Mouse (Mus musculus) embryonic fibroblast, embryonic 13.5 days (primary cell): Measurements from ENCODE around the gene Foxd4. TPM values are rescaled to one million over a fixed set of nuclear protein-coding genes. Genes with fewer than 3 reads are reported as not detected.
"Not testable (repeated sequence)": the region's sequence is repeated elsewhere in the genome, so short reads cannot be mapped to it uniquely, and the experiment has no call there.

Experiments used
- H3K27ac ChIP-seq: 2 replicates; pipeline ENCODE4 v1.5.1; 2012; ENCODE audit warnings: low read length, control low read depth, inconsistent platforms; ENCODE audit not compliant: insufficient read depth
- H3K4me1 ChIP-seq: 2 replicates; pipeline ENCODE4 v1.6.1; 2011; ENCODE audit warnings: low read length; ENCODE audit not compliant: control insufficient read depth, insufficient read depth
- H3K4me3 ChIP-seq: 2 replicates; pipeline ENCODE4 v1.5.1; 2011; ENCODE audit warnings: mild to moderate bottlenecking, control low read depth, low read length; ENCODE audit not compliant: insufficient read depth
- CTCF ChIP-seq: IDR thresholded peaks from 2 replicates; pipeline ENCODE4 v1.5.1; 2011; ENCODE audit warnings: mild to moderate bottlenecking, control low read depth, low read length, moderate library complexity, borderline replicate concordance; ENCODE audit not compliant: insufficient read depth
- POLR2A ChIP-seq: IDR thresholded peaks from 2 replicates; pipeline ENCODE4 v1.6.1; 2011; ENCODE audit warnings: low read depth, mild to moderate bottlenecking, control low read depth, low read length, moderate library complexity
- polyA plus RNA-seq: library from polyadenylated mRNA; stranded (reverse); fragments of >200 nt; gene quantifications from 2 replicates; pipeline ENCODE4 v1.2.4, GENCODE M21; 2011; ENCODE audit warnings: low read depth; ENCODE audit not compliant: missing spikeins, insufficient read length

Gene Foxd4
- polyA plus RNA-seq, 1 experiment: not detected

DNA sequence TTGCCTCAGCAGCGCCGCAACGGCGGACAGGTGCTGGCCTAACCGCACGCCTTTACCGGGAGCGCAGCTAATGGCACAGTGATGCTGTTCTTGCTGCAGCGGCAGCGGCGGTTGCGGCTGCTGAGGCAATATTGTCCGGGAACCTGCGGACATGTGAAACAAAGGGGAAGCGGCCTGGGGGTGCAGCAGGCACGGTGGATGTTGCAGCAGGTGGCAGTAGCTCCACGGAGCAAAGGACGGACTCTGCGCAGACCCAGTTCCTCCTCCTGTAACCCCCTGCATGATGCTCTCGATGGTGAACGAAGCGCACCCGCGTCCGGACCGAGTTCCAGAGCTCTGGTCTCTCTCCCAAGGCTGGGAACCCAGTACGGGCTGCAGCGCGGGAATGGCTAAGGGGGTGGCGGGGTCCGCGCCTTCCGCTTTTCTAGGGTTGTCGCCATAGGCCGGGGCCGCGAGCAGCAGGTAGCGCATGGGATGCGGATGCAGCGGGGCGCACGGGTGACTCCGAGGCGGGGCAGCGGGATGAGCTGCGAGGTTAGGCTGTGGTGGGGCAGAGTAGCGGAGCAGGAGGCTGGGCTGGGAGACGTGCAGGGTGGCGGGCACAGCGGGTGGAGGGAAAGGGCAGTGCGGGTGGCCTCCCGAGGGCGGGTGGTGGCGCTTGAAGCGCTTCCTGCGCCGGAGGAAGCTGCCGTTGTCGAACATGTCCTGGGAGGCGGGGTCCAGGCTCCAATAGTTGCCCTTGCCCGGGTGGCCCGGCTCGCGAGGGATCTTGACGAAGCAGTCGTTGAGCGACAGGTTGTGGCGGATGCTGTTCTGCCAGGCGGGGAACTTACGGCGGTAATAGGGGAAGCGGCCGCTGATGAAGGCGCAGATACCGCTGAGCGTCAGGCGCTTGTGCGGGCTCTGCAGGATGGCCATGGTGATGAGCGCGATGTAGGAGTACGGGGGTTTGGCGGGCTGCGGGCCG is 1.1 kb downstream of the Foxd4 start:
- Histone ChIP-seq H3K4me3 (0 out of 2 replicates have a peak overlapping the region, but pooled peaks have one; percentile 8), H3K27ac (no peak overlapping the region), H3K4me1 (no peaks in the 10 kb centered on the region)
- TF ChIP-seq POLR2A: no peak
- no peak for TF ChIP-seq CTCF

DNA sequence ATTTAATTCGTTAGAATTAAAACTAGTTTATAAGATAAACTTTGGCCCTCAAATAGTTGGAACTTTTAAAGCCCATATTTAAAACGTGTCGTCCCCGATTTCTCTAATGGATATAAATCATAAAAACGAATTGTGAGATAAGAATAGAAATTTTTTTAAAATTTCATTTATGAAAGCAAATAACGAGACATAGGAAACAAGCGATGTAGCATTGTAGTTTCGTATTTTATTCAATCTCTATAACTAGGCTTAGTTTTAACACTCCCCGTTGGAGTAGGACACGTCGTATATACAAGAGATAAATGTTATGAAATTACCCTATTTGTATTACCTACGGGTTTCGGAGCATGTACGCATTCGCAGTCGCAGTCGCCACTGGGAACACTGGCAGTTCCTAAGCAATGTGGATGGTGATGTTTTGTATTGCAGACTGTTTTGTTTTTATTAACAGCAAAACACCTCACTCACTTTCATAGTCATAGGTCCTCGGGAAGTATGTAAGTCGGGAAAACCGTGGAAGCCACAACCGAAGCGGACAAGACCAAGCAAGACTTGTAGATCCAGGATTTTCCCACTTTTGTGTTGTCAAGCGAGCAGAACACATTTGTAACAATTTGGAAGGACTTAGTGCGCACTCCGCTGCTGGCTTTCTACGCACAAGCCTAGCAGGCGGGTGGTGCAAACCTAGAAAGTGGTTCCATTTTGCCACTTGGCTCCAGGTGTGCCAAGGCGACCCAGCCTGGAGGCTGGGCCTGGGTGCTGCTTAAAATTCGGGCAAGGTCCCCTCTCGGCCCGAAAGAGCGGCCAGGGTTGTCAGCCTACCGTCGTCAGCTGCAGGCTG is 2.0 kb downstream of the Foxd4 start:
- Histone ChIP-seq H3K27ac (no peak overlapping the region), H3K4me1 (no peaks in the 10 kb centered on the region), H3K4me3 (no peak overlapping the region)
- TF ChIP-seq CTCF (no peak), POLR2A (no peak)

DNA sequence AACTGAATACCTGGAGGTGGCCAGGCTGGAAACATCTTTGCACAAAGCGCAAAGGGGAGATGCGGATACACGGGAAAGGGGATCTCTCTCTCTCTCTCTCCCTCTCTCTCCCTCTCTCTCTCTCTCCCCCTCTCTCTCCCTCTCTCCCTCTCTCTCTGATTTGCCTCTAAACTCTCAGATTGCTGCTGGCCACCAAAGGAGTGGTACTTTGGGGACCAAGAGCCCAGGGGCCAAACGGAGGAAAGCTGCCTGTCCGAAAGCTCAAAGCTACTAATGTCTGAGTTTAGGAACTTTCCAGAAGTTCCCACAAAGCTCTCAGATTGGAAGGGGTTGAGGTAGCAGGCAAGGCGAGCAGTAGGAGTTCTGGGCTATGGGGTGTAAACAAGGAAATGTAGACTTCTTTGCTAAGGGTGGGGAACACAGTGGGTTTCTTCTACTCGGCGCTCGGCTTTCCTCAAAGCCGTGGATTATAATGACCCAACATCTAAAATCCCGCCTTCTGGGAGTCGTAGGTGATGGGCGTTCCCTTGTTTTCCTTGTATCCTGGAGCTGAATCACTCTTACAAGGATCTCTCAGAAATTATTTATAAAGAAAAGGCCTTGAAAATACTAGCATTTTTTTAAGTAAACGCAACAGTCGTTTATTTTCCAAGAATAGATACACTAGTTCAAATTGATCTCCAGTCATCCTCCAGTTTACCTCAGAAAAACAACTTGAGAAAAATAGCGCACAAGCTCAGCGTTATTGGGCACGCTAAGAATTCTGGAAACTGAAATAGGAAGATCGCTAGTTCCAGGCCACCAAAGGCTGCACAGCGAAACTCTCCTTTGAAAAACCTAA is 2.9 kb downstream of the Foxd4 start:
- Histone ChIP-seq H3K27ac (no peak overlapping the region), H3K4me3 (no peak overlapping the region), H3K4me1 (no peaks in the 10 kb centered on the region)
- TF ChIP-seq CTCF: no peak
- no peak for TF ChIP-seq POLR2A

DNA sequence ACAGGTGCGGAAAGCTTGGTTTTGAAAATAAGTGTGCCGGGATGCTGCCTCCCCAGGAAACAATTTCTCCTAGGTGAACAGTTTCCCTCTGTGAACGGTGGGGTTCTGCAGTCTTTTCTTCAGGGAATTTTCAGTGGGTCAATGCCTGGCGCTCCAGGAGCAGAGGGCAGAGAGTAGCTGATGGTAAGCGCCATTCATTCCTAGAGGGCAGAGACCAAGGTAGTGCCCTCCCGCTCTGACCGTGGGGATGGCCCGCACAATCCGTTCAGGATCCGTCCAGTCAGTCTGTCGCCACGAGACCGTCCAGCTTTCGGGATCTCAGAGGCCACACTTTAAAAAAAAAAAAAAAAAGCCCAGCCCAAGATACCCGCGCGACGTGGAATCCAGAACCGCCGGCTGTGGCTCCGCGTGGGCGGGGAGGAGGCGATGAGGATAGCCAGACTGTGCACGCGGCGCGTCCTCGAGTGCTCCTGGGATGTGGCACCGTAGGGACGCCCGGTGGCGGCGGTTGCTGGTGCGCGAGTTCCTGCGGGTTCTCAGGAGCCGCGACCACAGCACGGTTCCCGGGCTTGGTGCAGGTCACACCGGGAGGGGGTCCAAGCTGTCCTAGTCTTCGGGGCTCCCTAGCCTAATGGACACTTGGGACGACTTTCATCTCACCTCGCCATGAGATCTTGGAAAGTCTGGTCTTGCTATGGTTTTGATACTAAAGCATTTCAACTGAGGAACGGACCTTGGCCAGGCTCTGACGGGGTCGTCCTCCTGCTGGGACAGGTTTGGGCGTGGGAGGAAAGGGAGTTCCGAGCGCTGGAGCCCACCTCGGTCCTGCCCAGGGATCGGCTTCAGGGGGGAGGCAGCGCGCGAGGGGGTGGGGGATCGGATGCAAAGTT is 3.7 kb downstream of the Foxd4 start:
- no peak overlapping the region for H3K4me3 ChIP-seq
- no peaks in the 10 kb centered on the region for H3K4me1 ChIP-seq
- TF ChIP-seq POLR2A: no peak
- TF ChIP-seq CTCF: no peak
- H3K27ac ChIP-seq: no peak overlapping the region

DNA sequence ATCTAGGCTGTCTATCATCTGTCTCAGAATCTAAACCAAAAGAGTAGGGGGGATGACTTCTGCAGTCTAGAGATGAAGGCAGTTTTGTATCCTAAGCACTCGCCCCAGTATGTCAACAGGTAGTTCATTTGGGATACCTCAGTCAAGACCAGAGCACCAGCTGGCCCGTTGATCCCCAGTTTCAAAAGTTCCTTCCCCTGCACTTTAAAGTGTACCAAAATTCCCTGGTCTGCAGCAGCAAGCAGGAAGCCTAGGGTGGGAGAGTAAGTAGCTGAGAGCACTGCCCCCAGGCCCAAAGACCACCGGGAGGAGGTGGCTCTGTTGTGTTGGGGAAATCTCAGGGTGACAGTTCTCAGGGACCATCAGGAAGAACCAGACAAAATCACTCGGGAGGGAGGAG is 4.5 kb downstream of the Foxd4 start:
- TF ChIP-seq CTCF (no peak), POLR2A (no peak)
- Histone ChIP-seq H3K4me3 (no peak overlapping the region), H3K27ac (no peak overlapping the region), H3K4me1 (no peaks in the 10 kb centered on the region)

DNA sequence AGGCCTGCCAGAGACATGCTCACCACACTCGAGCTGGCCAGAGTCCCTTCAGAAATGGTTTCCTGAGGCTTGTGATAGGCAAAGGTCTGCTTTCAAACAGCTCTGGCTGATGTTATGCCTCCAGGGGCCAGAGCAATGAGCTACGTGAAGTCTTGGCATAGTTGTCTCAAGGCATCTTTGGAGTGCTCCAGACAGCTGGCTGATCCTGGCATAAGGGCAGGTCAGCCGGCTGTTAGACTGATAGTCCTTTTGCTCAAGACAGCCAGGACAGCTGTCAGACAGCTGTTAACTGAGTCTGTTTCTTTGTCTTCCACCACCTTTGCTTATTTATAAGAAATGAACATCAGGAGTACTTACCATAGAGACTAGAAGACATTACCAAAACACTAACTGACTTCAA is 14.1 kb downstream of the Foxd4 start:
- no peak overlapping the region for H3K27ac ChIP-seq
- no peaks in the 10 kb centered on the region for H3K4me1 ChIP-seq
- H3K4me3 ChIP-seq: no peak overlapping the region
- TF ChIP-seq CTCF: no peak
- TF ChIP-seq POLR2A: no peak

DNA sequence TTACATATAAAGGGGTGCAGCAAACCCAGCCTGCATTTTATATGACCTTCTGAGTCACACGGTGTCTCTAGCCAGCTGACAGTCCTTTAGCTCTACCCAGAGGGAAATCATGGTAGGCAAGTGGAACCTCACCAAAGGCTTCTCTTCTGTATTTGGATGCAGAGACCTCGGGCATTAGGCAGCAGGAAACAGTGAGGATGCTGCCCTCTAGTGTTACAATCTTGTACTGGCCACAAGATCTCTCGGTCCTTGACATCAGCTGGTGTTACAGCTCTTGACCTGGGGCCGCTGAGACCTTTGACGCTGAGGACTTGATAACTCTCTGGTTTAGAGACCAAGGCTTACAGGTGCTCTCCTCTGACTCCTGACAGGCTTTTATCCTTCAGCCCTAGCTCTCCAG is 15.5 kb downstream of the Foxd4 start:
- TF ChIP-seq POLR2A: no peak
- peak; percentile 78; the same call in 1 of the 2 replicates for TF ChIP-seq CTCF

DNA sequence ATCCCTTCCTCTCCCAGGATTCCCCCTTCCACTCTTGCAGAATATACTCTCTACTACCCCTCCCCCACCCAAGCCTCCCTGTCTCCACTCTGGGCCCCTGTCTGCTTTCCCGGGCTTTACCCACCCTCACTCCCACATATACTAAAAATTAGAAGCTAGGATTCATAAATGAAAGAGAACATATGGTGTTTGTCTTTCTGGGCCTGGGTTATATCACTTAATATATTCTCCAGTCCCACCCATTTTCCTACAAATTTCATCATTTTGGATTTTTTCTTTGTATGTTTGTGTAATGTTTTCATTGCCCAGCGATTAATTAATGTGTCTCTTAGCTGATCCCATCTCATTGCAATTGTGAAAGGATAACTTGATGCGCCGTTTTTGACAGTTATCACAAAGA is 19.8 kb downstream of the Foxd4 start:
- Histone ChIP-seq H3K4me1 (no peaks in the 10 kb centered on the region), H3K4me3 (no peak overlapping the region), H3K27ac (no peak overlapping the region)
- TF ChIP-seq POLR2A: no peak

More for the DNA sequence above, 15.5 kb downstream of the Foxd4 start:
- no peak overlapping the region for H3K27ac ChIP-seq
- no peaks in the 10 kb centered on the region for H3K4me1 ChIP-seq
- no peak overlapping the region for H3K4me3 ChIP-seq

DNA sequence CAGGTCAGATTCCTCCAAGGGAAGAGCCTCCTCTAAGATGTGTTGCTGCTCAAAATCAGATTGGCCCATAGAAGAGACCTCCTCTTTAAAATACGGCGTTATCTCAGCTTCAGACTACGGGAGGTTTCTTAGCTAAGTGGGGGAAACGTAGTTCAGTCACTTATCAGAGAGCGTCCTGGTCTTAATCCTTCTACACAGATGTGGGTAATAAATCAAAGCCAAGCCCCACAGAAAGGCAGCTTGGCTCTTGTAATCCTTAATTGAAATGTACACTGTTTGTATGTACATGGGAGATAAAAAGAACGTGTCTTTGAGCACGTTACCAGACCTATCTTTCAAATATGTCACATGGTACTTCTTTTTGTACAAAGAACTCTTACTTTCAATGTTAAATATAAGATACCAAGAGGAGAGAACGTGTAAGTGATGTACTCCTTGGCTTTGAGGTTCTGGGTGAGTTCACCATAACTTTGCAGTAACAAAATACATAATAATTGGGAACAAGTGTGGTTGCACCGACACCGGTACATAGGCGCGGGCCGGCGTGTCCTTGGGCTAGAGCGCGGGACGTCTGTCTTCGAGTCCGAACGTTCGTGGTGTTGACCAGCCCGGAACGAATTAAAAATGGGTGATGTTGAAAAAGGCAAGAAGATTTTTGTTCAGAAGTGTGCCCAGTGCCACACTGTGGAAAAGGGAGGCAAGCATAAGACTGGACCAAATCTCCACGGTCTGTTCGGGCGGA is 25.7 kb downstream of the Foxd4 start, which contains the start of gene Gm10053:
Gm10053 (plus strand) TSS at position 558 of the 742 bp plus-strand sequence.
- not testable (repeated sequence) for H3K4me1 ChIP-seq, H3K4me3 ChIP-seq, H3K27ac ChIP-seq
